Mouse (Mus musculus): ENCODE results near the gene Tmub2.
A peak's percentile ranks its signal among the peaks of the same experiment; 100 is the strongest.

Gene Tmub2

GRCm38 (mm10) chr11:102284501-102285094 lies at the start of gene Tmub2:
Gene Tmub2, plus strand, starts transcription at chr11:102284931.
- DNase-seq (ENCODE audit: low spot score), result peak; percentile 98

GRCm38 (mm10) chr11:102236022-102236421 lies 48.7 kb upstream of the Tmub2 start:
- no peak for DNase-seq (ENCODE audit: low spot score)

GRCm38 (mm10) chr11:102240636-102241035 lies 44.1 kb upstream of the Tmub2 start:
- DNase-seq (ENCODE audit: low spot score), result no peak

GRCm38 (mm10) chr11:102241246-102241645 lies 43.5 kb upstream of the Tmub2 start:
- no peak for DNase-seq (ENCODE audit: low spot score)

GRCm38 (mm10) chr11:102241874-102242273 lies 42.9 kb upstream of the Tmub2 start:
- no peak for DNase-seq (ENCODE audit: low spot score)

- peak; percentile 44 for DNase-seq (ENCODE audit: low spot score)
Measured at GRCm38 (mm10) chr11:102244926-102245449, 39.7 kb upstream of the Tmub2 start.

- DNase-seq (ENCODE audit: low spot score), result no peak
Measured at GRCm38 (mm10) chr11:102245581-102246272, 39.0 kb upstream of the Tmub2 start.

- no peak for DNase-seq (ENCODE audit: low spot score)
Measured at GRCm38 (mm10) chr11:102246273-102246635, 38.5 kb upstream of the Tmub2 start.

GRCm38 (mm10) chr11:102246871-102247270 lies 37.9 kb upstream of the Tmub2 start:
- DNase-seq (ENCODE audit: low spot score), result no peak

- peak; percentile 93 for DNase-seq (ENCODE audit: low spot score)
Measured at GRCm38 (mm10) chr11:102248630-102249230, 36.0 kb upstream of the Tmub2 start, which contains the start of gene BC030867. Gene BC030867, plus strand, starts transcription at chr11:102248882.

GRCm38 (mm10) chr11:102249351-102250090 lies 35.2 kb upstream of the Tmub2 start:
- DNase-seq (ENCODE audit: low spot score), result no peak

GRCm38 (mm10) chr11:102257514-102257913 lies 27.2 kb upstream of the Tmub2 start:
- no peak for DNase-seq (ENCODE audit: low spot score)

GRCm38 (mm10) chr11:102258095-102258494 lies 26.6 kb upstream of the Tmub2 start:
- DNase-seq (ENCODE audit: low spot score), result no peak

- no peak for DNase-seq (ENCODE audit: low spot score)
Measured at GRCm38 (mm10) chr11:102258521-102258920, 26.2 kb upstream of the Tmub2 start.

GRCm38 (mm10) chr11:102263211-102263610 lies 21.5 kb upstream of the Tmub2 start:
- no peak for DNase-seq (ENCODE audit: low spot score)

GRCm38 (mm10) chr11:102265816-102266215 lies 18.9 kb upstream of the Tmub2 start:
- no peak for DNase-seq (ENCODE audit: low spot score)

- DNase-seq (ENCODE audit: low spot score), result no peak
Measured at GRCm38 (mm10) chr11:102266631-102267355, 17.9 kb upstream of the Tmub2 start.

- peak; percentile 73 for DNase-seq (ENCODE audit: low spot score)
Measured at GRCm38 (mm10) chr11:102267480-102267879, 17.3 kb upstream of the Tmub2 start.

- DNase-seq (ENCODE audit: low spot score), result no peak
Measured at GRCm38 (mm10) chr11:102268520-102269244, 16.0 kb upstream of the Tmub2 start, which contains the start of gene Asb16. Gene Asb16, plus strand, starts transcription at chr11:102268743.

GRCm38 (mm10) chr11:102276411-102276915 lies 8.3 kb upstream of the Tmub2 start:
- DNase-seq (ENCODE audit: low spot score), result no peak

- DNase-seq (ENCODE audit: low spot score), result no peak
Measured at GRCm38 (mm10) chr11:102277754-102278153, 7.0 kb upstream of the Tmub2 start.

Data from lung, postnatal 25 days (tissue).